Mouse (Mus musculus) C2C12 (cell line): Measurements from ENCODE around the gene Emid1.

Experiments
- CTCF ChIP-seq: IDR thresholded peaks from one replicate; pipeline ENCODE4 v1.5.1; 2011; ENCODE audit not compliant: control insufficient read depth, insufficient read depth, insufficient read length
- USF1 ChIP-seq: IDR thresholded peaks from one replicate; pipeline ENCODE4 v1.6.1; 2011; ENCODE audit warnings: low read depth, mild to moderate bottlenecking, control low read depth, moderate library complexity

DNA sequence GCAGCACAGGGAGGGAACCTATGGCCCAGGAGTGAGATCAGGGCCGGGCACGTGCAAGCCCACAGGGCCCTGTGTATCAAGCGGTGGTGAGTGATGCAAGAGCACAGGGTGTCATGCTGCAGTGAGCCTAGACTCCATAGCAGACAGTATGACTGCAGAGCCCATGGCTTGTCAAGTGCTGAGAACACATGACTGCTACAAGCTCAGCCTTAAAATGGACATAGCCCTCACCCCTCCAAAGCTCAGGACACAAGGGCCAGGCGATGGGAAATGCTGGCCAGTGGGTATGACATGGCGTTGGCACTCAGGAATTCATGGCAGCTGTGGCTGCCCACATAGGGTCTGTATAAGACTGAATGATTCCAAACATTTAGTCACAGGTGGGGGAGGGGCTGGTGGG, 45.0 kb upstream of the Emid1 start:
- TF ChIP-seq CTCF (no peak), USF1 (no peak)
